Mouse (Mus musculus) forebrain, embryonic 14.5 days (tissue): ENCODE data around the gene Zfp985. TPM values are rescaled to one million over a fixed set of nuclear protein-coding genes. Genes with fewer than 3 reads are reported as not detected.
A peak's percentile ranks its signal among the peaks of the same experiment; 100 is the strongest.
"Not testable (repeated sequence)": the region's sequence is repeated elsewhere in the genome, so short reads cannot be mapped to it uniquely, and the experiment has no call there.

Experiments
- ATAC-seq: fragments of 200-750 bp; cut with Nextera tagmentation; 2 replicates; pipeline ENCODE4 v1.8.0; 2017; ENCODE audit warnings: mild to moderate bottlenecking, moderate library complexity
- DNase-seq: peaks from one replicate; pipeline ENCODE4 v3.0.0-alpha.2; 2015; ENCODE audit warnings: low spot score
- H3K27ac ChIP-seq: fragments of 300-500 bp; sonication (generic); 2 replicates; pipeline ENCODE4 v1.5.1; 2014; ENCODE audit warnings: low read depth, mild to moderate bottlenecking, control low read depth, low read length, moderate library complexity
- H3K27me3 ChIP-seq: fragments of 300-500 bp; sonication (generic); replicated peaks from 2 replicates; pipeline ENCODE4 v1.6.1; 2014; ENCODE audit warnings: low read length, control low read depth, mixed read lengths; ENCODE audit not compliant: control insufficient read depth, insufficient read depth
- H3K36me3 ChIP-seq: fragments of 300-500 bp; sonication (generic); 2 replicates; pipeline ENCODE4 v1.6.1; 2014; ENCODE audit warnings: low read length, control low read depth; ENCODE audit not compliant: control insufficient read depth, insufficient read depth
- H3K4me1 ChIP-seq: fragments of 300-500 bp; sonication (generic); 2 replicates; pipeline ENCODE4 v1.6.1; 2014; ENCODE audit warnings: antibody characterized with exemption, low read length, control low read depth; ENCODE audit not compliant: control insufficient read depth, insufficient read depth
- H3K4me2 ChIP-seq: fragments of 300-500 bp; sonication (generic); 2 replicates; pipeline ENCODE4 v1.6.1; 2014; ENCODE audit warnings: mild to moderate bottlenecking, control low read depth, low read length
- H3K4me3 ChIP-seq: fragments of 300-500 bp; sonication (generic); 2 replicates; pipeline ENCODE4 v1.5.1; 2014; ENCODE audit warnings: low read depth, low read length, control low read depth
- H3K9ac ChIP-seq: fragments of 300-500 bp; sonication (generic); 2 replicates; pipeline ENCODE4 v1.6.1; 2014; ENCODE audit warnings: mild to moderate bottlenecking, low read length, control low read depth, moderate library complexity
- H3K9me3 ChIP-seq: fragments of 300-500 bp; sonication (generic); replicated peaks from 2 replicates; pipeline ENCODE4 v1.6.1; 2016; ENCODE audit warnings: low read length, control low read depth, mixed read lengths; ENCODE audit not compliant: control insufficient read depth
- WGBS: fragments of 180-500 bp; shearing (Covaris S2); extraction: QIAGEN DNeasy Blood & Tissue Kit; methylation state at CpG from one replicate; pipeline ENCODE4 v1.1.7; 2014; 5-methylcytosine and 5-hydroxymethylcytosine counted together
- polyA plus RNA-seq: library from polyadenylated mRNA; unstranded; fragments of >200 nt; fragmentation: Nextera tagmentation; extraction: Ambion mirVana; gene quantifications from 2 replicates; pipeline ENCODE4 v1.2.1, GENCODE M21; 2014

Zfp985 gene
- 0.06 TPM in 1 of 2 replicates, not detected in the other for polyA plus RNA-seq

GRCm38 (mm10) chr4:147553071-147553470, at the start of gene Zfp985:
Gene Zfp985, plus strand, starts transcription at chr4:147553277.
- H3K27me3 ChIP-seq, H3K36me3 ChIP-seq, H3K4me1 ChIP-seq, H3K4me2 ChIP-seq, ATAC-seq, H3K9ac ChIP-seq, DNase-seq, H3K9me3 ChIP-seq, H3K27ac ChIP-seq, H3K4me3 ChIP-seq: not testable (repeated sequence)
- WGBS = 84% methylated on average over 5 of the region's 5 CpGs

- H3K27me3 ChIP-seq = no peaks in the 10 kb centered on the region
- no peak overlapping the region for H3K27ac ChIP-seq
Measured at GRCm38 (mm10) chr4:147509174-147509573, 43.9 kb upstream of the Zfp985 start.

GRCm38 (mm10) chr4:147518981-147519380, 34.1 kb upstream of the Zfp985 start:
- H3K4me3 ChIP-seq = no peak overlapping the region
- H3K9ac ChIP-seq = no peak overlapping the region
- H3K4me2 ChIP-seq = no peak overlapping the region
- H3K9me3 ChIP-seq = peaks cover 67% of the 10 kb centered on the region
- no peak overlapping the region for H3K27ac ChIP-seq
- H3K27me3 ChIP-seq = no peaks in the 10 kb centered on the region
- no peak for DNase-seq
- no peaks in the 10 kb centered on the region for H3K4me1 ChIP-seq
- no peaks in the 10 kb centered on the region for H3K36me3 ChIP-seq
- WGBS = 69% methylated on average over 2 of the region's 2 CpGs
- ATAC-seq = 0 out of 2 replicates have a peak, but pooled peaks have one; percentile 23

More at GRCm38 (mm10) chr4:147509174-147509573, 43.9 kb upstream of the Zfp985 start:
- Histone ChIP-seq H3K9me3 (peaks cover 24% of the 10 kb centered on the region), H3K9ac (no peak overlapping the region), H3K4me3 (no peak overlapping the region), H3K4me1 (no peaks in the 10 kb centered on the region), H3K4me2 (no peak overlapping the region), H3K36me3 (no peaks in the 10 kb centered on the region)
- no peak for ATAC-seq
- 81% methylated on average over 2 of the region's 2 CpGs for WGBS
- DNase-seq = no peak

DNA sequence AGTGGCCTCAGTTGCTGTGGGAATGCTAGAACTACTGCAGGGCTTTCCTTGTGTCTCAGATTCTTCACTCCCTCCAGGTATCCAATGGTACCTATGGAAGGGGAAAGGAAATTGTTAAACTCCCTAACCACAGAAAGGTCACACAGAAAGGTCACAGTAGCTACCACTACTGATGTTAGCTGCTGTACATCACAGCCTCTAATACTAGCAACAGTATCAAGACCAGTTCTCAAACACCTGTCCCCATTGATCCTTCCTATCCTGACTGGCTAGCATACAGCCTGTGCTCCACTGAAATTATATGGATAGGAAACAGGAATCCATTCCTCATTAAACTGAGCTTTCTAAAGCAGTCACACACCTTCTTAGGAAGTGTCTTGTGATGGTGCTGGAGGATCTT, 33.0 kb upstream of the Zfp985 start:
- ATAC-seq = no peak

DNA sequence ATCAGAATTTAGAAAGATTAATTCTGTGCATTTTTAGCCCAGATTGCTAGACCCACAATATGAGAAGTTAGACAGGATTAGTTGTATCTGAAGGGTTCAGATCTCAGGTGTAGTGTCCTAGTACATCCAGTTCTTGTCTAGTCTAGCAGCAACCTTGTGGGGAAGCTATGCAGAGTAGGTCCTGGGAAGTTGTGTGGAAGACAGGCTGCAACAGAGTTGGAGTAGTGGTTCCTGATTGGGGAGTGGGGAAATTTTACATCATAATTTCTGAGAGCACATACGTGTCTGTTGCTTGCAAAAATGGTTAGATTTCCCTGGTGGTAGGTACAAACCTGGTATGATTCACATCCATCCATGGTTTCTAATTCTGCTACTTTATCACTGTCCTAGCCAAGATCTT, 28.0 kb upstream of the Zfp985 start:
- DNase-seq (no peak), ATAC-seq (no peak)
- Histone ChIP-seq H3K36me3 (no peaks in the 10 kb centered on the region), H3K9me3 (peaks cover 67% of the 10 kb centered on the region), H3K27me3 (no peaks in the 10 kb centered on the region), H3K9ac (no peak overlapping the region), H3K4me2 (no peak overlapping the region), H3K27ac (no peak overlapping the region), H3K4me3 (no peak overlapping the region), H3K4me1 (no peaks in the 10 kb centered on the region)
- 86% methylated on average over 1 of the region's 1 CpGs for WGBS

More for the DNA sequence above, 33.0 kb upstream of the Zfp985 start:
- H3K4me1 ChIP-seq = no peaks in the 10 kb centered on the region
- H3K27ac ChIP-seq = no peak overlapping the region
- H3K9ac ChIP-seq = no peak overlapping the region
- no peak for DNase-seq
- H3K4me2 ChIP-seq = no peak overlapping the region
- peaks cover 73% of the 10 kb centered on the region for H3K9me3 ChIP-seq
- no peaks in the 10 kb centered on the region for H3K36me3 ChIP-seq
- H3K27me3 ChIP-seq = no peaks in the 10 kb centered on the region
- no peak overlapping the region for H3K4me3 ChIP-seq

DNA sequence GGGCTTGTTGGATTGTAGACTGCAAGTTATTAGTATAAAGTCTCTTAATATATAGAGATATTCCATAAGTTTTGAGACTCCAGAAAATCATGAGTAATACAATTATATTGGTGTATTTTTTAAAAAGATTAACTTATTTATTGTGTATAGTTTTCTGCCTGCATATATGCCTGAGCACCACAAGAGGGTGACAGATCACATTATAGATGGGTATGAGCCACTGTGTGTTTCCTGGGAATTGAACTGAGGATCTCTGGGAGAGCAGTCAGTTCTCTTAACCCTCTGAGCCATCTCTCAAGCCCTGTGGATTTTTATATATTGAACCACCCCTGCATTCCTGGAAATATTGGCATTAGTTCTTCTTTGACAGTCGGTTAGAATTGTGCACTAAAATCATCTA, 22.7 kb upstream of the Zfp985 start:
- H3K36me3 ChIP-seq = no peaks in the 10 kb centered on the region
- DNase-seq = no peak

GRCm38 (mm10) chr4:147535916-147536315, 17.2 kb upstream of the Zfp985 start:
- DNase-seq, H3K9ac ChIP-seq, H3K27ac ChIP-seq, H3K4me1 ChIP-seq, ATAC-seq, H3K4me2 ChIP-seq, H3K27me3 ChIP-seq, H3K36me3 ChIP-seq, H3K4me3 ChIP-seq: not testable (repeated sequence)
- peaks cover 35% of the 10 kb centered on the region for H3K9me3 ChIP-seq

More for the DNA sequence above, 22.7 kb upstream of the Zfp985 start:
- no peak overlapping the region for H3K4me3 ChIP-seq
- 91% methylated on average over 1 of the region's 1 CpGs for WGBS
- peaks cover 41% of the 10 kb centered on the region for H3K9me3 ChIP-seq
- H3K27ac ChIP-seq = no peak overlapping the region
- no peak overlapping the region for H3K4me2 ChIP-seq
- no peak overlapping the region for H3K9ac ChIP-seq
- no peak for ATAC-seq
- H3K27me3 ChIP-seq = no peaks in the 10 kb centered on the region
- H3K4me1 ChIP-seq = no peaks in the 10 kb centered on the region

DNA sequence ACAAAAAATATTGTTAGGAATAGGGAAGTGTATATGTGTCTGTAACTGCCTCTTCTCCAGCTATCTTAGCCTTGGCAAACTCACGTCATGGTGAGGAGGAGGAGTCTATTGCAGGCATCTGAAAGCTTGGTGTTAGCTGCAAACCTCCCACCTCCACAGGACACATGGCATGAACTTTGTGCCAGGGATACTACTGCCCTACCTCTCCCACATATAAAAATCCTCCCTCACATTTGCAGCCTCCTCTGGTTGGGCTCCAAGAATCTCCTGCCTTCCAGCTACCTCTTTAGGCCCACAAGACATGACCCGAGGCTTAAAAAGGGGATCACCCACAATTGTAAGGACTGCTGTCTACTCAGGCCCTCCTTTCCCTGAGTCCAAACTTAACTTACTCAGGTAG, 15.4 kb upstream of the Zfp985 start:
- 84% methylated on average over 2 of the region's 2 CpGs for WGBS

DNA sequence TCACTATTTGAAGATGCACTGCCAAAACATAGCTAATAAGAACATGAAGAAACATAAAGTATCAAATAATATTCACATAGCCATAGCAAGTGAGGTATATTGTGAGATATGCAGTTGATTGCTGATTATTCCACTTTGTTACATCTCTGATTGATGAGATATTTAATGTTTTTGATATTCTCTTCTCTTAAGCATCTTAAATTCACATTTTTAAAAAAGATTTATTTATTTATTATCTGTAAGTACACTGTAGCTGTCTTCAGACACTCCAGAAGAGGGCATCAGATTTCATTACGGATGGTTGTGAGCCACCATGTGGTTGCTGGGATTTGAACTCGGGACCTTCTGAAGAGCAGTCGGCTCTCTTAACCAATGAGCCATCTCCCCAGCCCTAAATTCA, 13.2 kb upstream of the Zfp985 start, which contains the start of gene Gm16503:
TSS of gene Gm16503 (plus strand) at position 301 of the 400 bp plus-strand sequence.
- not testable (repeated sequence) for H3K4me3 ChIP-seq, H3K27me3 ChIP-seq, H3K9ac ChIP-seq, H3K36me3 ChIP-seq, DNase-seq, H3K4me2 ChIP-seq, H3K4me1 ChIP-seq, H3K27ac ChIP-seq, ATAC-seq
- WGBS = 83% methylated on average over 3 of the region's 3 CpGs
- peaks cover 37% of the 10 kb centered on the region for H3K9me3 ChIP-seq

More for the DNA sequence above, 15.4 kb upstream of the Zfp985 start:
- DNase-seq = no peak
- H3K27me3 ChIP-seq = no peaks in the 10 kb centered on the region
- H3K9ac ChIP-seq = no peak overlapping the region
- H3K9me3 ChIP-seq = peaks cover 32% of the 10 kb centered on the region
- ATAC-seq = no peak
- H3K36me3 ChIP-seq = no peaks in the 10 kb centered on the region
- H3K4me3 ChIP-seq = no peak overlapping the region
- no peaks in the 10 kb centered on the region for H3K4me1 ChIP-seq
- H3K27ac ChIP-seq = no peak overlapping the region
- no peak overlapping the region for H3K4me2 ChIP-seq
